Mouse (Mus musculus) limb, embryonic 14.5 days (tissue): ENCODE data around the gene Pelo. TPM values are rescaled to one million over a fixed set of nuclear protein-coding genes. Genes with fewer than 3 reads are reported as not detected.

Experiments used
- ATAC-seq: fragments of 200-750 bp; cut with Nextera tagmentation; 2 replicates; pipeline ENCODE4 v1.8.0; 2017; ENCODE audit warnings: low read depth, moderate number of reproducible peaks, moderate TSS enrichment; ENCODE audit not compliant: low FRiP score
- DNase-seq: peaks from one replicate; pipeline ENCODE4 v3.0.0-alpha.2; 2015; ENCODE audit warnings: low spot score
- H3K27ac ChIP-seq: fragments of 300-500 bp; sonication (generic); replicated peaks from 2 replicates; pipeline ENCODE4 v1.5.1; 2014; ENCODE audit warnings: low read depth, mild to moderate bottlenecking, low read length, moderate library complexity, mixed read lengths
- H3K27me3 ChIP-seq: fragments of 300-500 bp; sonication (generic); 2 replicates; pipeline ENCODE4 v1.6.1; 2014; ENCODE audit warnings: low read length, mixed read lengths; ENCODE audit not compliant: control insufficient read depth, insufficient read depth
- H3K36me3 ChIP-seq: fragments of 300-500 bp; sonication (generic); 2 replicates; pipeline ENCODE4 v1.6.1; 2014; ENCODE audit warnings: mild to moderate bottlenecking, low read length, moderate library complexity, mixed read lengths; ENCODE audit not compliant: control insufficient read depth, insufficient read depth
- H3K4me1 ChIP-seq: fragments of 300-500 bp; sonication (generic); 2 replicates; pipeline ENCODE4 v1.6.1; 2014; ENCODE audit warnings: antibody characterized with exemption, low read length, mixed read lengths; ENCODE audit not compliant: control insufficient read depth, insufficient read depth
- H3K4me2 ChIP-seq: fragments of 300-500 bp; sonication (generic); replicated peaks from 2 replicates; pipeline ENCODE4 v1.6.1; 2014; ENCODE audit warnings: low read depth, mild to moderate bottlenecking, low read length, moderate library complexity; ENCODE audit not compliant: severe bottlenecking
- H3K4me3 ChIP-seq: fragments of 300-500 bp; sonication (generic); replicated peaks from 2 replicates; pipeline ENCODE4 v1.5.1; 2014; ENCODE audit warnings: low read length
- H3K9ac ChIP-seq: fragments of 300-500 bp; sonication (generic); 2 replicates; pipeline ENCODE4 v1.6.1; 2014; ENCODE audit warnings: mild to moderate bottlenecking, low read depth, low read length, moderate library complexity; ENCODE audit not compliant: severe bottlenecking
- H3K9me3 ChIP-seq: fragments of 300-500 bp; sonication (generic); 2 replicates; pipeline ENCODE4 v1.6.1; 2016; ENCODE audit warnings: low read length; ENCODE audit not compliant: control insufficient read depth
- POLR2A ChIP-seq: fragments of 200-500 bp; IDR thresholded peaks from 2 replicates; pipeline ENCODE4 v1.8.0; 2012; ENCODE audit warnings: inconsistent platforms, mild to moderate bottlenecking, moderate library complexity, borderline replicate concordance; ENCODE audit not compliant: insufficient read depth, insufficient read length; ENCODE audit errors: extremely low read depth
- WGBS: fragments of 180-500 bp; shearing (Covaris S2); extraction: QIAGEN DNeasy Blood & Tissue Kit; methylation state at CpG from one replicate; pipeline ENCODE4 v1.1.7; 2014; 5-methylcytosine and 5-hydroxymethylcytosine counted together
- polyA plus RNA-seq, 2 experiments: library from polyadenylated mRNA; depleted of rRNA in 1 of 2; stranded (reverse) in 1 of 2; unstranded in 1 of 2; fragments of >200 nt; fragmentation: Nextera tagmentation in 1 of 2; extraction: Ambion mirVana in 1 of 2; gene quantifications; 2 replicates each; pipeline versions ENCODE4 v1.2.1 to v1.2.3; 2012 to 2014

Gene Pelo
- polyA plus RNA-seq, 2 experiments: 7.4 to 37.4 TPM

- 88% methylated on average over 9 of the region's 9 CpGs for WGBS
- no peak for TF ChIP-seq POLR2A
- Histone ChIP-seq H3K4me2 (no peak overlapping the region), H3K4me1 (no peaks in the 10 kb centered on the region), H3K27ac (no peak overlapping the region), H3K36me3 (no peaks in the 10 kb centered on the region), H3K9ac (no peak overlapping the region), H3K4me3 (no peak overlapping the region), H3K9me3 (no peaks in the 10 kb centered on the region), H3K27me3 (no peaks in the 10 kb centered on the region)
- ATAC-seq (no peak), DNase-seq (no peak)
Measured at GRCm38 (mm10) chr13:115077346-115078134, 12.4 kb downstream of the Pelo start.

- Histone ChIP-seq H3K4me1 (no peaks in the 10 kb centered on the region), H3K36me3 (no peaks in the 10 kb centered on the region), H3K27me3 (no peaks in the 10 kb centered on the region), H3K9me3 (no peaks in the 10 kb centered on the region), H3K4me3 (no peak overlapping the region), H3K9ac (no peak overlapping the region), H3K27ac (no peak overlapping the region), H3K4me2 (no peak overlapping the region)
- ATAC-seq (no peak), DNase-seq (no peak)
- no peak for TF ChIP-seq POLR2A
- 88% methylated on average over 6 of the region's 6 CpGs for WGBS
Measured at GRCm38 (mm10) chr13:115072386-115072785, 17.6 kb downstream of the Pelo start.

GRCm38 (mm10) chr13:115071431-115071830, 18.6 kb downstream of the Pelo start:
- Histone ChIP-seq H3K4me3 (no peak overlapping the region), H3K4me1 (no peaks in the 10 kb centered on the region), H3K4me2 (no peak overlapping the region), H3K27ac (no peak overlapping the region), H3K9ac (no peak overlapping the region), H3K9me3 (no peaks in the 10 kb centered on the region), H3K27me3 (no peaks in the 10 kb centered on the region), H3K36me3 (no peaks in the 10 kb centered on the region)
- no peak for DNase-seq
- whole genome bisulfite sequencing: 82% methylated on average over 3 of the region's 3 CpGs
- TF ChIP-seq POLR2A: no peak
- no peak for ATAC-seq

- TF ChIP-seq POLR2A: no peak
- DNase-seq (no peak), ATAC-seq (no peak)
- 90% methylated on average over 1 of the region's 1 CpGs for WGBS
- Histone ChIP-seq H3K4me3 (no peak overlapping the region), H3K4me2 (no peak overlapping the region), H3K27me3 (no peaks in the 10 kb centered on the region), H3K9ac (no peak overlapping the region), H3K9me3 (no peaks in the 10 kb centered on the region), H3K4me1 (no peaks in the 10 kb centered on the region), H3K27ac (no peak overlapping the region), H3K36me3 (no peaks in the 10 kb centered on the region)
Measured at GRCm38 (mm10) chr13:115067968-115068330, 22.0 kb downstream of the Pelo start.

- no peak for TF ChIP-seq POLR2A
- ATAC-seq (no peak), DNase-seq (no peak)
- Histone ChIP-seq H3K9ac (no peak overlapping the region), H3K9me3 (no peaks in the 10 kb centered on the region), H3K4me2 (no peak overlapping the region), H3K4me3 (no peak overlapping the region), H3K36me3 (no peaks in the 10 kb centered on the region), H3K4me1 (no peaks in the 10 kb centered on the region), H3K27me3 (no peaks in the 10 kb centered on the region), H3K27ac (no peak overlapping the region)
- 83% methylated on average over 4 of the region's 4 CpGs for WGBS
Measured at GRCm38 (mm10) chr13:115067324-115067967, 22.5 kb downstream of the Pelo start.

- TF ChIP-seq POLR2A: no peak
- Histone ChIP-seq H3K27ac (no peak overlapping the region), H3K4me1 (peaks cover 3% of the 10 kb centered on the region; the same call in 1 of the 2 replicates), H3K4me3 (no peak overlapping the region), H3K27me3 (no peaks in the 10 kb centered on the region), H3K9ac (no peak overlapping the region), H3K4me2 (no peak overlapping the region), H3K9me3 (no peaks in the 10 kb centered on the region), H3K36me3 (no peaks in the 10 kb centered on the region)
- 89% methylated on average over 5 of the region's 5 CpGs for WGBS
- ATAC-seq: no peak
- DNase-seq: no peak
Measured at GRCm38 (mm10) chr13:115057555-115057954, 32.4 kb downstream of the Pelo start.
